Mouse (Mus musculus): ENCODE measurements around the gene Fam162a. TPM values are rescaled to one million over a fixed set of nuclear protein-coding genes. Genes with fewer than 3 reads are reported as not detected.
A peak's percentile ranks its signal among the peaks of the same experiment; 100 is the strongest.
"Not testable (repeated sequence)": the region's sequence is repeated elsewhere in the genome, so short reads cannot be mapped to it uniquely, and the experiment has no call there.

Gene Fam162a
- 415 and 423 TPM in 2 replicates for polyA plus RNA-seq (2015; fragmentation: Nextera tagmentation; extraction: Ambion mirVana)

DNA sequence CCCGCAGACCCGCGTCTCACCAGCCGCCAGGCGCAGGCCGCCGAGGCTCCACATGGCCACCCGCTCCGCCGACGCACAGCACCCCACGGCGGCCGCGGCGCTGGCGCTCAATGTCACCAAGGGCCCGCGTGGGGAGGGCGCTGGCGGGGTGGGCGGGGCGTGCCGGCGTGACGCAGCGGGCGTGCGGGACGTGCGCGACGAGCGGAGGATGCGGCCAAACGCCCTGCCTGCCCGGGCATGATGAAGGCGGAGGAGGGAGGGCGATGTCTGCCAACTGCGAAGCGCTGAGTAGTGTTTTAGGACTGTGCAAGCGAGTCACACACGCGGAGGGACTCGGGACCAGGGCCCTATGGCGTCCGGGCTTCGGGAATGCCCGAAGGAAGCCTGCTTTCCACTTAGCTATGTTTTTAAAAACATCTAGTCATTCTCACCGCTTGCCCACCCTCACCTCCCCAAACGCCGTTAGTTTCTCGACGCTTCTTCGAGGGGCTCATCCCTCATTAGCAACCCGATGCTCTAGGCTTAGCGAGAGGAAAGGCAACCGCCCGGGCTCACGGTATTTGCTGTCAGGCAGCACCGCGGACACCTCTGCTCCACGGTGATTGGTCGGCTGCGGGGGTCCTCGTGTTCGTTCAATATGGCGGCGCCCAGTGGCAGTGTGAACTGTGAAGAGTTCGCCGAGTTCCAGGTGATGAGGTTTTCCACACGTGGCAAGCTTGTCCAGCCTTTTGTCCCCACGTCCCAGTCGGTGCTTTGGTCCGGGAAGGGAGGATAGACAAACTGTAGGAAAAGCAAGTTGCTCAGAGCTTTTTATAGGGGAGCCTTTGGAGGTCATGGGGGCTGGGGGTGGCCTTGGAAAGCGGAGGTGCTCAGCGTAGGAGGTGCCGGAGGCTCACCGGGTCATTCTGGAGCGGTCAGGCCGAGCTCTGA, at the start of gene Fam162a, which contains the start of gene Ccdc58:
Gene Fam162a (minus strand): TSS at position 145 of the 930 bp plus-strand sequence.
Gene Ccdc58 (plus strand): TSS at position 236 of the 930 bp plus-strand sequence.
- WGBS, result under 1% methylated on average over 80 of the region's 81 CpGs
- H3K9me3 ChIP-seq, result no peaks in the 10 kb centered on the region

DNA sequence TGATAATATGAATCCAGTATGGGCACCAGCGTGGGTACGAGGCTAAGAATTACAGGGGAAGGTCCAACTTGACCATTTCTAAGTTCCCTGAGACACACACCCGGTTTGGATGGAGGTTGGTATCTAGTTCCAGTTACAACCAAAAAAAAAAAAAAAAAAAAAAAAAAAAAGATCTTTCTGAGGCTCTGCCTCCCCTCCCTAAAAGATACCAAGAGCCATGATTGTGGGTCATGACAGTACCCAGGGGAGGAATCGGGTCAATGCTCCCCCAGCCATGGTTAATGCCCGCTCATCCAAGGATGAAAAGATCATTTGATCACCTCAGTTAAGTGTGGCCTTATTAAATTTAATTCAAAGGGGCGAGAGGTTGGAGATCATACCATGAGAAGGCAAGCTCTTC, 44.4 kb upstream of the Fam162a start:
- not testable (repeated sequence) for ATAC-seq (ENCODE audit: insufficient read depth, low FRiP score, low read depth); H3K9me3 ChIP-seq; H3K27ac ChIP-seq; H3K9ac ChIP-seq; H3K4me1 ChIP-seq; H3K4me3 ChIP-seq (replicated peaks); H3K4me2 ChIP-seq; H3K27me3 ChIP-seq (replicated peaks); H3K36me3 ChIP-seq
- 87% methylated on average over 6 of the region's 6 CpGs for WGBS

More for the DNA sequence above, at the start of gene Fam162a, which contains the start of gene Ccdc58:
- Histone ChIP-seq H3K4me3 (replicated peaks) (peak within 1 kb of the TSS; percentile 90), H3K9ac (peak within 1 kb of the TSS; percentile 84), H3K27me3 (replicated peaks) (no peaks in the 10 kb centered on the region), H3K36me3 (0 out of 2 replicates have a peak, but pooled peaks cover 3% of the 10 kb centered on the region), H3K27ac (peak within 1 kb of the TSS; percentile 99), H3K4me1 (peaks cover 10% of the 10 kb centered on the region), H3K4me2 (peak within 1 kb of the TSS; percentile 60)
- peak; percentile 93 for ATAC-seq (ENCODE audit: insufficient read depth, low FRiP score, low read depth)

DNA sequence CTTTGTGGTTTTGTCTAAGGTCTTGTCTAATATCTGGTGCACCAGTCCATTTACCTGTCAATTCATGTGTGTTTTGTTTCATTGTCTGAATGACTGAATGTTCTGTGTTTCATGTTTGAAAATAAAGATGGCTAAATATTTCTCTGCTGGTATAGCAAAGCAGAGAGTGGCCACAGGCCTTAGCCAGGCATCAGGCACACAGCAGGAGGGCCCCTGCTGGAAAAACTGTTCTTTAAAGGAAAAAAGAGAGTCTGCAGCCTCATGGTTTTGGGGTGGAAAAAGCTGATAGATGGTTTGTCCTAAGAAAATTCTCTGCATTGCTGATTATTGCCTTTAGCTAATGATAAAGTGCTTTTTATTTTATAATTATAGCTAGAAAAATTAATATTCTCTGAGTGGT, 40.1 kb upstream of the Fam162a start:
- not testable (repeated sequence) for H3K4me3 ChIP-seq (replicated peaks); H3K4me2 ChIP-seq; H3K27ac ChIP-seq; H3K9me3 ChIP-seq; H3K9ac ChIP-seq; H3K27me3 ChIP-seq (replicated peaks); H3K4me1 ChIP-seq; H3K36me3 ChIP-seq; ATAC-seq (ENCODE audit: insufficient read depth, low FRiP score, low read depth)

DNA sequence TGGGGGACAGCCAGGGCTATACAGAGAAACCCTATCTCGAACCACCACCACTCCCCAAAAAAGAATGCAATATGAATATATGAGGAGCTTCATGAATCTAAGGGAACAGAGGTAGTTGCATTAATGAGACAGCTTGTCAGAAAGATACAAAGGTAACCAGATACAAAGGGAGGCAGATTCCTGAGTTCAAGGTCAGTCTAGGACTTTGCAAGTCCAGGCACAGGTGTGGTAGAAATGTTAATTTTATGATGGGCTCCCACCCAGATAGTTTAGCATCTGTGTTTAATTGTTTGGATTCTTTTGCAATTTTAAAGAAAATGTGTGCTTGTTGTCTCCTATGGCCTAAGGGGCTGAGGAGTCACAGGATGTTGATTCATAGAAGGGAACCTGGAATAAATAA, 30.8 kb upstream of the Fam162a start:
- H3K4me3 ChIP-seq (replicated peaks), result no peak overlapping the region
- H3K9ac ChIP-seq, result no peak overlapping the region
- no peaks in the 10 kb centered on the region for H3K9me3 ChIP-seq
- no peak overlapping the region for H3K4me2 ChIP-seq
- H3K27me3 ChIP-seq (replicated peaks), result no peaks in the 10 kb centered on the region
- H3K4me1 ChIP-seq, result no peaks in the 10 kb centered on the region
- no peak for ATAC-seq (ENCODE audit: insufficient read depth, low FRiP score, low read depth)
- H3K27ac ChIP-seq, result no peak overlapping the region
- no peaks in the 10 kb centered on the region for H3K36me3 ChIP-seq
- WGBS, result 94% methylated on average over 1 of the region's 1 CpGs

DNA sequence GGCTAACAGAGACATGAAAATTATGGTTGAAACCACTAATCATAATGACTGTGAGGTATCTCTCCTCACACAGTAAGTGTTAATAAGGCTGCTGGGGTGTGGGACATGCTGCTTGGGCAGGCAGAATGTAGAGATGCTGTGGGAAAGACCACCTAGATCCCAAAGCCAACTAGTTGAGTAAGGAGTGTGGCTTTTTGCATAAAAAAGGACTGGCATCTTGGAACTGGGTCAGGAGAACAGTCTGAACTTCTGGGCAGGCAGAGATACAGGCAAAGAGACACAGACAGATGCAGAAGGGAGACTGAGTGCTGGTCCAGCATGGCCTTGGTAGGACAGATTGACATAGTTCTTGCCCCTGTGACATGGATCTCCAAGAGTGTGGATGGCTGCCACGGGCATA, 30.1 kb upstream of the Fam162a start:
- ATAC-seq (ENCODE audit: insufficient read depth, low FRiP score, low read depth), result no peak
- no peak overlapping the region for H3K4me3 ChIP-seq (replicated peaks)
- no peak overlapping the region for H3K4me2 ChIP-seq
- no peaks in the 10 kb centered on the region for H3K27me3 ChIP-seq (replicated peaks)
- H3K9me3 ChIP-seq, result no peaks in the 10 kb centered on the region
- 85% methylated on average over 1 of the region's 1 CpGs for WGBS
- no peaks in the 10 kb centered on the region for H3K36me3 ChIP-seq
- H3K27ac ChIP-seq, result no peak overlapping the region
- no peaks in the 10 kb centered on the region for H3K4me1 ChIP-seq
- no peak overlapping the region for H3K9ac ChIP-seq

DNA sequence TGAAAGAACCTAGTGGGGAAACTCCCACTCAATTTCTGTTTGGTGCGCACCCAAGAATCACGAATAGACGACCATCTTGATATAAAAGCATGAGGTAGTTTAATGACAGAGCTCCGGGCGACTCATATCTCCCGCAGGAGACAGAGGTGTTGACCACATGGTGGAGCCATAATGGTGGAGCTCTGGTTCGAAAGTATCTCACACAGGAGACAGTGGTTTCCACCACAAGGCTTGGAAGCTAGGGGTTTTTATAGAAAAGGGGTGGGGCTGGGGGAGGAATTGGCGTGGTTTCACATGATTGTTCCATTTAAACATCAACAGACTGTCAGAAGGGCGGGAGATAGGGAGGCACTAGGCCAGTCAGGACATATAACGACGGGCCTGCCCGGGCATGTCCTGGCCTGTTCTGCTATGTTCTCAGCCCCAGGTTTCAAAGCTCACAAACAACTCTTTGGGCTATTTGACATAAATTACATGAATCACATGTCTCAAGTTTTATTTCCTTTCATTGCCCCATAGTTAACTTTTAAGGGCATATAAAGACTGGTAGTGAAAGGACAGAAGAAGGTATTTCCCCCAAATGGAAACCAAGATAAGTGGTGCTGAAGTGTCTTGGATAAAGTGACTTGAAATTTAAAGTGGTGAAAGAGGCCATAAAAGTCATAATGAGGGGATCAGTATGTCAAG, 26.6 kb upstream of the Fam162a start:
- 91% methylated on average over 12 of the region's 12 CpGs for WGBS
- H3K9ac ChIP-seq; H3K4me1 ChIP-seq; H3K4me3 ChIP-seq (replicated peaks); H3K27me3 ChIP-seq (replicated peaks); H3K9me3 ChIP-seq; H3K36me3 ChIP-seq; H3K4me2 ChIP-seq; H3K27ac ChIP-seq; ATAC-seq (ENCODE audit: insufficient read depth, low FRiP score, low read depth): not testable (repeated sequence)

DNA sequence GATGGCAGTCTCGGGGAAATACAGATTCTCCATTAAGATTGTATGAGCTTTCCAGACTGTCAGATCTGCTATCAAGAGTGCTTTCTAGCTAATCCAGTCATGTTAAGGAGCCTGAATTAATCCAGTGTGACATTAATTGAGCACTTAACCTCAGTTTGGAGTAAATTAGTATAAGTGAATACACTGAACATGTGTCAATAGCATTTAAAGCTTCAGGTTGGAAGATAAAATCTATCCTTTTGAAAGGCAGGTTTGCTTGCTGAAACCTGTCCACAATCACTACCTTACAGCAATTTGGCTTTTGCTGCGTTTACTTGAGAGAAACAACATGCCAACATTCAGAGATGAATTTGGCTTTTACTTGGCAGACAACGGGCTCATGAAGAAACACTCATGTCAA, 22.7 kb upstream of the Fam162a start:
- H3K9ac ChIP-seq, result no peak overlapping the region
- H3K4me1 ChIP-seq, result no peaks in the 10 kb centered on the region
- H3K36me3 ChIP-seq, result 0 out of 2 replicates have a peak, but pooled peaks cover 7% of the 10 kb centered on the region
- no peak for ATAC-seq (ENCODE audit: insufficient read depth, low FRiP score, low read depth)
- no peaks in the 10 kb centered on the region for H3K9me3 ChIP-seq
- no peak overlapping the region for H3K4me3 ChIP-seq (replicated peaks)
- no peak overlapping the region for H3K27ac ChIP-seq
- 74% methylated on average over 3 of the region's 3 CpGs for WGBS
- no peak overlapping the region for H3K4me2 ChIP-seq
- no peaks in the 10 kb centered on the region for H3K27me3 ChIP-seq (replicated peaks)

DNA sequence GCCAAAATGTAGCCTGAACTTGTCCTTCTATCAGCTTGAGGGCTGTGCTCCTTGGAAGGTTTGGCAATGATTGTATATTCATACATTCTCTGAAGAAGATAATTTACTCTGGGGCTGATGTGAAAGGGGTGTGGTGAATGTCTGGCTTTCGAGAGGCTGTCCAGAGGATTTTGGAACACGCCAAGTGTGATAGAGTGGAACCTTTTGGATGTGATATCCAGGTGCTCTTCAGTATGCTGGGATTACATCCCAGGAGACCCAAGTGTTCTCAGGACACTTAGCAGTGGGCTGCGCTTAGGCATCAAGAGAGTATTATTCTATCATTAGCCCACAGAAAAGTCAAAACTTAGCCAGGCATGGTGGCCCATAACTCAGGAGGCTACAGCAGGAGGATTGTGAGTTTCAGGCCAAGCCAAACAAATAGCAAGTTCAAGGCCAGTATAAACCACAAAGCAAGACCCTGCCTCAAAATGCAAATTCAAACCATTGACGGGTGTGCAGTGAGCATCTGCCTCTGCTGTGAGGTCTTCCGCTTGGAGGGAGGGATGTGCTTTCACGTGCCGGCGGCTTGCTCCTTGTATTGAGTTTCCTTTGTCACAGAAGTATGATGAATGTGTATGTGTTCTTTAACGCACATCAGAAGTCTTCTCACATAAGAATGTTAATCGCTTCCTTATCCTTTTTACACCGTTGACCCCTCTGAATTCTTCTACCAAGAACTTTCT, 19.6 kb upstream of the Fam162a start:
- Histone ChIP-seq H3K4me2 (no peak overlapping the region), H3K27ac (no peak overlapping the region), H3K9ac (no peak overlapping the region), H3K36me3 (peaks cover 10% of the 10 kb centered on the region; the same call in 1 of the 2 replicates), H3K27me3 (replicated peaks) (no peaks in the 10 kb centered on the region), H3K4me3 (replicated peaks) (no peak overlapping the region), H3K9me3 (no peaks in the 10 kb centered on the region), H3K4me1 (no peaks in the 10 kb centered on the region)
- ATAC-seq (ENCODE audit: insufficient read depth, low FRiP score, low read depth), result no peak
- 85% methylated on average over 11 of the region's 11 CpGs for WGBS

DNA sequence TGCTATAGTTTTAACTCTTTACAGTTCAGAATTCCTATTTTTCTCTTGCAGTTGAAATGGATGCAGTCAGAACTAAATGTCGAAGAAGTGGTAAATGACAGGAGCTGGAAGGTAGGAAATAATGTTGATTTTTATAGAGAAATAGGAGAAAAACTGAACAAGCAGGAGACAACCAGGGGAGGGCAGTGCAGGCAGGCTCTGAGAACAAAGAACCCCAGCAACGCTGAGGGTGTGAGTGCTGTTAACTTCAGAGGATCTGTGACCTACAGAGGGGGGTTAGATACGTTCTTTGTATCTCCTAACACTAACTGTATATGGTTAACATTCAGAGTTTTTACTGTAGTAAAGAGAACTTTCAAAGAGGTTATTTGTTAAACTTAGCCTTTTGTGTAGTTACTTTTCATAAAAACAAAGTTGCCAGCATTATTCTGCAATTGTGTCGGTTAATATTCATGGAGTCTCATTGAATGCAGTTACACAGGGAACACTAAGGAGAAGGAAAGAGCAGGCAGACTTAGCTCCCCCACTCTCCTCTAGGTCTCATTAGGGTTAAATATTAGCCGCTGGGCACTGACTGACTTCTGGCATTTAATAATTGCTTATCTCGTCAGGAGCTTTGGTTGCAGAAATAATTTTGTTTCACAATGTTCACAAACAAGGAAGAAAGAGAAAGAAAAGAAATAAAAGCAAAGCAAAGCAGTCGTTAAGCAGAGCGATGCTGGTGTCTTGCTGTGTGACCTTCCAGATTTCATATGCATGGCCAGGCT, 18.6 kb upstream of the Fam162a start:
- H3K4me1 ChIP-seq, result no peaks in the 10 kb centered on the region
- no peak overlapping the region for H3K4me3 ChIP-seq (replicated peaks)
- H3K9ac ChIP-seq, result no peak overlapping the region
- no peak overlapping the region for H3K4me2 ChIP-seq
- ATAC-seq (ENCODE audit: insufficient read depth, low FRiP score, low read depth), result no peak
- H3K27ac ChIP-seq, result no peak overlapping the region
- 70% methylated on average over 8 of the region's 8 CpGs for WGBS
- H3K27me3 ChIP-seq (replicated peaks), result no peaks in the 10 kb centered on the region
- H3K36me3 ChIP-seq, result peaks cover 14% of the 10 kb centered on the region; the same call in 1 of the 2 replicates
- H3K9me3 ChIP-seq, result no peaks in the 10 kb centered on the region

DNA sequence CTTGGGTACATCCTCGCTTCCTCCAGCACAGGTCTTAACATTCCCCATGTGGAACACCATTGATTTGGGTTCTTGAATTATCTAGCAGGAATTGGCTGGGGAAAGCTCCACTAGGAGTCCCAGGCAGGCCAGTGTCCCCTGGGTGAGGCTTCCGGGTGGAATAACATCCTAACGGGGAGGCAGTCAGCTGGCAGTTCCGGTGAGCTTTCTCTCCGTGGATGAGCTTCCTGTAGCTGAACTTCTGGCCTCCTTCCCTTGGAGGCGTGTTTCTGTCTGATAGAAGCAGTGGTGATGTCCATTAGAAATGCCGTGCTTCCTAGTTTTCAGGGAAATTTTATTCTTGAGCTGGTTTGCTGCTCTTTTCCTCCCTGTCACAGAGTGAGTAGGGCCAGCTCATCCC, 17.7 kb upstream of the Fam162a start:
- no peaks in the 10 kb centered on the region for H3K9me3 ChIP-seq
- H3K27me3 ChIP-seq (replicated peaks), result no peaks in the 10 kb centered on the region
- no peak overlapping the region for H3K27ac ChIP-seq
- H3K9ac ChIP-seq, result no peak overlapping the region
- H3K36me3 ChIP-seq, result peaks cover 14% of the 10 kb centered on the region; the same call in 1 of the 2 replicates
- WGBS, result 80% methylated on average over 7 of the region's 7 CpGs
- no peak overlapping the region for H3K4me2 ChIP-seq
- H3K4me1 ChIP-seq, result no peaks in the 10 kb centered on the region
- H3K4me3 ChIP-seq (replicated peaks), result no peak overlapping the region
- ATAC-seq (ENCODE audit: insufficient read depth, low FRiP score, low read depth), result no peak

DNA sequence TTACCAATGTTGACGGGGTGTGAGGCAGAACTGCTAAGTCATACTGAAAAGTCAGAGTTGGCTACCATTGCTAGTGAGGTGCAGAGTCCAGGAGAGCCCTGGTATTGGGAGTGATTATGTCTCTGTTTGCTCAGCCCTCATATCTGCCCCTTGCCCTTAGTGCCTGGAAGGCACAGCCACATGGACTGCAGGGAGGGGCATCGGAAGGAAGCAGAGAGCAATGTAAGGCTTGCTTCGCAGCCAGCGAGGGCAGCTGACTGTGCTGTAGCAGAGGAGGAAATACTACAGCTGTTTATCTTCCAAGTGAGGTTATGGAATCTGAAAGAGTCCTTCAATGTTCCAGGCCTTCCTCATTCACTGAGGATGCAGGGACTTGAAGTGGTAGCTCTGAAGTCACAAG, 16.5 kb upstream of the Fam162a start:
- 76% methylated on average over 4 of the region's 4 CpGs for WGBS

More for the DNA sequence above, 16.5 kb upstream of the Fam162a start:
- H3K9ac ChIP-seq, result no peak overlapping the region
- H3K4me1 ChIP-seq, result no peaks in the 10 kb centered on the region
- no peak overlapping the region for H3K4me2 ChIP-seq
- H3K9me3 ChIP-seq, result no peaks in the 10 kb centered on the region
- no peak overlapping the region for H3K4me3 ChIP-seq (replicated peaks)
- no peaks in the 10 kb centered on the region for H3K27me3 ChIP-seq (replicated peaks)
- peak overlapping the region; percentile 16; the same call in 1 of the 2 replicates for H3K27ac ChIP-seq
- ATAC-seq (ENCODE audit: insufficient read depth, low FRiP score, low read depth), result peak; percentile 86
- peaks cover 14% of the 10 kb centered on the region; the same call in 1 of the 2 replicates for H3K36me3 ChIP-seq

All from stomach, embryonic 15.5 days (tissue).